Mouse (Mus musculus) kidney, adult 2 months (tissue): ENCODE measurements around the gene Fahd2a.

Experiments
- CTCF ChIP-seq: fragments of 200-500 bp; conservative IDR thresholded peaks from 2 replicates; pipeline ENCODE4 v1.5.1; 2011; ENCODE audit warnings: low read depth, mild to moderate bottlenecking, control low read depth, low read length, moderate library complexity, mixed read lengths; ENCODE audit not compliant: insufficient read depth, insufficient read length
- POLR2A ChIP-seq: fragments of 200-500 bp; IDR thresholded peaks from one replicate; pipeline ENCODE4 v1.6.1; 2011; ENCODE audit warnings: low read depth, low read length, control low read depth

DNA sequence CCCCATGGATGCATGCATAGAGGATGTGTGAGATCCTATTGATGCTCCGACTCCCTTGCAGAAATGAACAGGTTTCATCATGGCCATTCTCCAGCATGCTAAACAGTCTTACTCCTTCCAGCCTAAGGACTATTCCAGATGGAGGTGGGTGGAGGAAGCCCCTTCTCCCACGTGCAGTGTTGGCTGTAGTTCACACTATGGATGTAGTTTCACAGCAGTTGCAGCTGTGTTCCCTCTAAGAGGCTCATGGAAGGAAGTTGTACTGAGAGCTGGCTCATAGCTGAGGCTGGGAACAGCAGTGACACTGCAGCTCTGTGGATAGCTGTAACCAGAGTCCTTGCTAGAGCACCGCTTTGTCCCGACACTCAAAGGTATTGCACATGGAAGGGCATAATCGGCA, 6.7 kb downstream of the Fahd2a start:
- TF ChIP-seq CTCF: no peak
- no peak for TF ChIP-seq POLR2A
